Mouse (Mus musculus): ENCODE measurements around the gene Dnajb12. TPM values are rescaled to one million over a fixed set of nuclear protein-coding genes. Genes with fewer than 3 reads are reported as not detected.
"Not testable (repeated sequence)": the region's sequence is repeated elsewhere in the genome, so short reads cannot be mapped to it uniquely, and the experiment has no call there.

Gene Dnajb12
- polyA plus RNA-seq, 1 experiment: 44.6 TPM

- WGBS: 6% methylated on average over 13 of the region's 13 CpGs
- TF ChIP-seq POLR2A (IDR thresholded peaks at IDR 0.05; ENCODE audit: control insufficient read depth, extremely low read depth, insufficient read depth, low read length, poor library complexity) (no peak), CTCF (IDR thresholded peaks at IDR 0.05; ENCODE audit: borderline replicate concordance, control insufficient read depth, extremely low read depth, insufficient read depth, low read length, poor library complexity) (peak; percentile 98)
- H3K27me3 ChIP-seq (ENCODE audit: control insufficient read depth, insufficient read depth, low read length): no peaks in the 10 kb centered on the region
- DNase-seq: peak; percentile 91
- H3K4me3 ChIP-seq (ENCODE audit: control insufficient read depth, insufficient read depth, low read length): no peak overlapping the region
- H3K4me1 ChIP-seq (replicated peaks; ENCODE audit: control insufficient read depth, insufficient read depth, low read length): peaks cover 11% of the 10 kb centered on the region
- no peaks in the 10 kb centered on the region for H3K36me3 ChIP-seq (ENCODE audit: control insufficient read depth, insufficient read depth, low read length)
- H3K27ac ChIP-seq (ENCODE audit: control insufficient read depth, insufficient read depth, low read length): peak overlapping the region; percentile 58
Measured at GRCm38 (mm10) chr10:59864884-59865726, 14.3 kb upstream of the Dnajb12 start.

DNA sequence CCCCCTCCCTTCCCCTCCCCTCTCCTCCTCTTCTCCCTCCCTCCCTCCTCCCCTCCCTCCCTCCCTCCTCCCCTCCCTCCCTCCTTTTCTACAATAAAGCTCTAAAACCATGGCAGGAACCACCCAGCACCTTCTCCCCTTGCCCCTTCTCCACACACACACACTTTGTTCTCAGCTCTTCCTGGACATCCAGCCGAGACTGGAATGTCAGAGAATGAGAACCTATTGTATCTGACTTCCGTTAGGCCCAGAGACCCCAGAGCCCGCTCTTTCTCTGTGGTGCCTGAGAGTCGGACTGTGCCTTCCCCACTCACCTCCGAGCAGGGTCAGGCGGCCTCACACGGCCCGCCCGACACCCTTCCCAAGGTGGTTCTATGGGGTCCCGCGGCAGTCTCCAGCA lies 11.1 kb upstream of the Dnajb12 start:
- Histone ChIP-seq H3K27ac (ENCODE audit: control insufficient read depth, insufficient read depth, low read length) (no peak overlapping the region), H3K4me1 (replicated peaks; ENCODE audit: control insufficient read depth, insufficient read depth, low read length) (peaks cover 11% of the 10 kb centered on the region), H3K36me3 (ENCODE audit: control insufficient read depth, insufficient read depth, low read length) (no peaks in the 10 kb centered on the region), H3K27me3 (ENCODE audit: control insufficient read depth, insufficient read depth, low read length) (no peaks in the 10 kb centered on the region), H3K4me3 (ENCODE audit: control insufficient read depth, insufficient read depth, low read length) (no peak overlapping the region)
- no peak for DNase-seq
- TF ChIP-seq CTCF (IDR thresholded peaks at IDR 0.05; ENCODE audit: borderline replicate concordance, control insufficient read depth, extremely low read depth, insufficient read depth, low read length, poor library complexity): no peak
- TF ChIP-seq POLR2A (IDR thresholded peaks at IDR 0.05; ENCODE audit: control insufficient read depth, extremely low read depth, insufficient read depth, low read length, poor library complexity): no peak
- WGBS: 91% methylated on average over 11 of the region's 11 CpGs

- WGBS: 93% methylated on average over 6 of the region's 6 CpGs
- peaks cover 3% of the 10 kb centered on the region for H3K4me1 ChIP-seq (replicated peaks; ENCODE audit: control insufficient read depth, insufficient read depth, low read length)
- DNase-seq: no peak
- no peak for TF ChIP-seq POLR2A (IDR thresholded peaks at IDR 0.05; ENCODE audit: control insufficient read depth, extremely low read depth, insufficient read depth, low read length, poor library complexity)
- TF ChIP-seq CTCF (IDR thresholded peaks at IDR 0.05; ENCODE audit: borderline replicate concordance, control insufficient read depth, extremely low read depth, insufficient read depth, low read length, poor library complexity): no peak
- H3K4me3 ChIP-seq (ENCODE audit: control insufficient read depth, insufficient read depth, low read length): no peak overlapping the region
- no peaks in the 10 kb centered on the region for H3K27me3 ChIP-seq (ENCODE audit: control insufficient read depth, insufficient read depth, low read length)
- no peaks in the 10 kb centered on the region for H3K36me3 ChIP-seq (ENCODE audit: control insufficient read depth, insufficient read depth, low read length)
- H3K27ac ChIP-seq (ENCODE audit: control insufficient read depth, insufficient read depth, low read length): no peak overlapping the region
Measured at GRCm38 (mm10) chr10:59870038-59870437, 9.3 kb upstream of the Dnajb12 start.

GRCm38 (mm10) chr10:59872651-59873050 lies 6.7 kb upstream of the Dnajb12 start:
- H3K4me1 ChIP-seq (replicated peaks; ENCODE audit: control insufficient read depth, insufficient read depth, low read length); H3K4me3 ChIP-seq (ENCODE audit: control insufficient read depth, insufficient read depth, low read length); DNase-seq; H3K27me3 ChIP-seq (ENCODE audit: control insufficient read depth, insufficient read depth, low read length); H3K36me3 ChIP-seq (ENCODE audit: control insufficient read depth, insufficient read depth, low read length); H3K27ac ChIP-seq (ENCODE audit: control insufficient read depth, insufficient read depth, low read length): not testable (repeated sequence)
- 91% methylated on average over 4 of the region's 4 CpGs for WGBS

- no peak for DNase-seq
- TF ChIP-seq CTCF (IDR thresholded peaks at IDR 0.05; ENCODE audit: borderline replicate concordance, control insufficient read depth, extremely low read depth, insufficient read depth, low read length, poor library complexity): no peak
- no peak for TF ChIP-seq POLR2A (IDR thresholded peaks at IDR 0.05; ENCODE audit: control insufficient read depth, extremely low read depth, insufficient read depth, low read length, poor library complexity)
- H3K36me3 ChIP-seq (ENCODE audit: control insufficient read depth, insufficient read depth, low read length): no peaks in the 10 kb centered on the region
- no peaks in the 10 kb centered on the region for H3K27me3 ChIP-seq (ENCODE audit: control insufficient read depth, insufficient read depth, low read length)
- no peak overlapping the region for H3K4me3 ChIP-seq (ENCODE audit: control insufficient read depth, insufficient read depth, low read length)
- no peaks in the 10 kb centered on the region for H3K4me1 ChIP-seq (replicated peaks; ENCODE audit: control insufficient read depth, insufficient read depth, low read length)
- WGBS: 94% methylated on average over 5 of the region's 5 CpGs
- H3K27ac ChIP-seq (ENCODE audit: control insufficient read depth, insufficient read depth, low read length): no peak overlapping the region
Measured at GRCm38 (mm10) chr10:59873206-59873605, 6.2 kb upstream of the Dnajb12 start.

GRCm38 (mm10) chr10:59873613-59874012 lies 5.7 kb upstream of the Dnajb12 start:
- no peak for TF ChIP-seq CTCF (IDR thresholded peaks at IDR 0.05; ENCODE audit: borderline replicate concordance, control insufficient read depth, extremely low read depth, insufficient read depth, low read length, poor library complexity)
- TF ChIP-seq POLR2A (IDR thresholded peaks at IDR 0.05; ENCODE audit: control insufficient read depth, extremely low read depth, insufficient read depth, low read length, poor library complexity): no peak
- WGBS: 91% methylated on average over 5 of the region's 5 CpGs
- no peak overlapping the region for H3K27ac ChIP-seq (ENCODE audit: control insufficient read depth, insufficient read depth, low read length)

GRCm38 (mm10) chr10:59875396-59875795 lies 4.0 kb upstream of the Dnajb12 start:
- Histone ChIP-seq H3K36me3 (ENCODE audit: control insufficient read depth, insufficient read depth, low read length) (no peaks in the 10 kb centered on the region), H3K4me1 (replicated peaks; ENCODE audit: control insufficient read depth, insufficient read depth, low read length) (no peaks in the 10 kb centered on the region), H3K27ac (ENCODE audit: control insufficient read depth, insufficient read depth, low read length) (no peak overlapping the region), H3K27me3 (ENCODE audit: control insufficient read depth, insufficient read depth, low read length) (no peaks in the 10 kb centered on the region), H3K4me3 (ENCODE audit: control insufficient read depth, insufficient read depth, low read length) (no peak overlapping the region)
- no peak for TF ChIP-seq CTCF (IDR thresholded peaks at IDR 0.05; ENCODE audit: borderline replicate concordance, control insufficient read depth, extremely low read depth, insufficient read depth, low read length, poor library complexity)
- no peak for TF ChIP-seq POLR2A (IDR thresholded peaks at IDR 0.05; ENCODE audit: control insufficient read depth, extremely low read depth, insufficient read depth, low read length, poor library complexity)
- WGBS: 27% methylated on average over 1 of the region's 1 CpGs
- no peak for DNase-seq

More at GRCm38 (mm10) chr10:59873613-59874012, 5.7 kb upstream of the Dnajb12 start:
- H3K36me3 ChIP-seq (ENCODE audit: control insufficient read depth, insufficient read depth, low read length): no peaks in the 10 kb centered on the region
- DNase-seq: no peak
- no peak overlapping the region for H3K4me3 ChIP-seq (ENCODE audit: control insufficient read depth, insufficient read depth, low read length)
- no peaks in the 10 kb centered on the region for H3K4me1 ChIP-seq (replicated peaks; ENCODE audit: control insufficient read depth, insufficient read depth, low read length)
- no peaks in the 10 kb centered on the region for H3K27me3 ChIP-seq (ENCODE audit: control insufficient read depth, insufficient read depth, low read length)

- H3K27ac ChIP-seq (ENCODE audit: control insufficient read depth, insufficient read depth, low read length); H3K4me3 ChIP-seq (ENCODE audit: control insufficient read depth, insufficient read depth, low read length); H3K27me3 ChIP-seq (ENCODE audit: control insufficient read depth, insufficient read depth, low read length); H3K36me3 ChIP-seq (ENCODE audit: control insufficient read depth, insufficient read depth, low read length); H3K4me1 ChIP-seq (replicated peaks; ENCODE audit: control insufficient read depth, insufficient read depth, low read length); DNase-seq: not testable (repeated sequence)
- WGBS: 98% methylated on average over 4 of the region's 4 CpGs
Measured at GRCm38 (mm10) chr10:59876698-59877097, 2.7 kb upstream of the Dnajb12 start.
